Mouse (Mus musculus) MEL (cell line): ENCODE measurements around the gene Gdpd3. TPM values are rescaled to one million over a fixed set of nuclear protein-coding genes. Genes with fewer than 3 reads are reported as not detected.

Experiments used
- DNase-seq: peaks from one replicate; pipeline ENCODE4 v3.0.0; 2011; ENCODE audit warnings: low read depth, low spot score
- H3K27ac ChIP-seq: 2 replicates; pipeline ENCODE4 v1.5.1; 2012; ENCODE audit warnings: low read depth, mild to moderate bottlenecking, control low read depth, low read length, moderate library complexity; ENCODE audit not compliant: control insufficient read depth
- H3K27me3 ChIP-seq, 2 experiments: fragments of 150-350 bp in 1 of 2; sonication (generic) in 1 of 2; 2 replicates each; pipeline ENCODE4 v1.6.1; 2012; ENCODE audit warnings: low read length in 2 of 2, mild to moderate bottlenecking in 2 of 2, improper control_type of control experiment in 1 of 2, moderate library complexity in 1 of 2; ENCODE audit not compliant: insufficient read depth in 2 of 2, control insufficient read depth in 1 of 2
- H3K36me3 ChIP-seq, 2 experiments: 2 replicates each; pipeline ENCODE4 v1.6.1; 2012 to 2014; ENCODE audit warnings: low read length in 2 of 2, improper control_type of control experiment in 1 of 2, inconsistent platforms in 1 of 2, mild to moderate bottlenecking in 1 of 2; ENCODE audit not compliant: insufficient read depth in 2 of 2, control insufficient read depth in 1 of 2
- H3K4me1 ChIP-seq, 2 experiments: fragments of 150-350 bp in 1 of 2; sonication (generic) in 1 of 2; 2 replicates each; pipeline ENCODE4 v1.6.1; 2012; ENCODE audit warnings: low read length in 2 of 2, improper control_type of control experiment in 1 of 2, mild to moderate bottlenecking in 1 of 2; ENCODE audit not compliant: insufficient read depth in 2 of 2, control insufficient read depth in 1 of 2
- H3K4me3 ChIP-seq, 2 experiments: fragments of 150-350 bp in 1 of 2; sonication (generic) in 1 of 2; 2 replicates each; pipeline ENCODE4 v1.5.1; 2012; ENCODE audit warnings: low read depth in 2 of 2, low read length in 2 of 2, mild to moderate bottlenecking in 2 of 2, moderate library complexity in 2 of 2, control low read depth in 1 of 2, improper control_type of control experiment in 1 of 2; ENCODE audit not compliant: control insufficient read depth in 1 of 2, insufficient read depth in 1 of 2
- H3K79me2 ChIP-seq: 2 replicates; pipeline ENCODE4 v1.6.1; 2012; ENCODE audit warnings: mild to moderate bottlenecking, low read length, moderate library complexity; ENCODE audit not compliant: control insufficient read depth, poor library complexity, insufficient read depth
- H3K9ac ChIP-seq: 2 replicates; pipeline ENCODE4 v1.6.1; 2012; ENCODE audit warnings: low read depth, mild to moderate bottlenecking, control low read depth, low read length, moderate library complexity; ENCODE audit not compliant: control insufficient read depth, poor library complexity, severe bottlenecking
- H3K9me3 ChIP-seq: fragments of 150-350 bp; sonication (generic); replicated peaks from 2 replicates; pipeline ENCODE4 v1.6.1; 2012; ENCODE audit warnings: mild to moderate bottlenecking, low read length, improper control_type of control experiment, moderate library complexity; ENCODE audit not compliant: insufficient read depth
- CHD2 ChIP-seq: IDR thresholded peaks from 2 replicates; pipeline ENCODE4 v1.6.1; 2011; ENCODE audit warnings: low read length, improper control_type of control experiment
- E2F4 ChIP-seq: IDR thresholded peaks from 2 replicates; pipeline ENCODE4 v1.6.1; 2011; ENCODE audit warnings: low read depth, low read length, improper control_type of control experiment, borderline replicate concordance
- ELF1 ChIP-seq: IDR thresholded peaks from 2 replicates; pipeline ENCODE4 v1.6.1; 2014; ENCODE audit warnings: low read depth, mild to moderate bottlenecking, inconsistent platforms, low read length, improper control_type of control experiment, moderate library complexity
- GATA1 ChIP-seq: IDR thresholded peaks from 2 replicates; pipeline ENCODE4 v1.6.1; 2011; ENCODE audit warnings: low read depth, low read length, improper control_type of control experiment
- HCFC1 ChIP-seq: IDR thresholded peaks from 2 replicates; pipeline ENCODE4 v1.6.1; 2012; ENCODE audit warnings: low read depth, mild to moderate bottlenecking, inconsistent platforms, low read length, improper control_type of control experiment, moderate library complexity
- JUND ChIP-seq: IDR thresholded peaks from 2 replicates; pipeline ENCODE4 v1.6.1; 2011; ENCODE audit warnings: low read depth, mild to moderate bottlenecking, improper control_type of control experiment, low read length
- KAT2A ChIP-seq: conservative IDR thresholded peaks from 2 replicates; pipeline ENCODE4 v1.6.1; 2012; ENCODE audit warnings: low read depth, low read length, improper control_type of control experiment, inconsistent platforms
- MAX ChIP-seq: IDR thresholded peaks from 2 replicates; pipeline ENCODE4 v1.6.1; 2011; ENCODE audit warnings: low read length, improper control_type of control experiment
- MXI1 ChIP-seq: IDR thresholded peaks from 2 replicates; pipeline ENCODE4 v1.6.1; 2011; ENCODE audit warnings: mild to moderate bottlenecking, low read depth, low read length, improper control_type of control experiment
- MYB ChIP-seq: IDR thresholded peaks from 2 replicates; pipeline ENCODE4 v1.6.1; 2011; ENCODE audit warnings: mild to moderate bottlenecking, low read depth, low read length, improper control_type of control experiment
- MYC ChIP-seq: IDR thresholded peaks from 2 replicates; pipeline ENCODE4 v1.6.1; 2011; ENCODE audit warnings: low read depth, mild to moderate bottlenecking, low read length, improper control_type of control experiment, moderate library complexity
- POLR2AphosphoS5 ChIP-seq: IDR thresholded peaks from 2 replicates; pipeline ENCODE4 v1.6.1; 2012; ENCODE audit warnings: low read depth, borderline replicate concordance, mild to moderate bottlenecking, inconsistent platforms, low read length, moderate library complexity, mixed read lengths
- TCF12 ChIP-seq: IDR thresholded peaks from 2 replicates; pipeline ENCODE4 v1.6.1; 2014; ENCODE audit warnings: low read depth, mild to moderate bottlenecking, inconsistent platforms, low read length, improper control_type of control experiment, moderate library complexity
- USF2 ChIP-seq, 2 experiments: IDR thresholded peaks; 2 replicates each; pipeline ENCODE4 v1.6.1; 2011 to 2012; ENCODE audit warnings: improper control_type of control experiment in 2 of 2, low read length in 2 of 2, borderline replicate concordance in 1 of 2, inconsistent platforms in 1 of 2, low read depth in 1 of 2, mild to moderate bottlenecking in 1 of 2; ENCODE audit not compliant: insufficient read depth in 1 of 2
- ZMIZ1 ChIP-seq: IDR thresholded peaks from 2 replicates; pipeline ENCODE4 v1.6.1; 2012; ENCODE audit warnings: low read depth, mild to moderate bottlenecking, inconsistent platforms, low read length, improper control_type of control experiment, moderate library complexity
- ZNF384 ChIP-seq: IDR thresholded peaks from 2 replicates; pipeline ENCODE4 v1.6.1; 2012; ENCODE audit warnings: low read depth, mild to moderate bottlenecking, inconsistent platforms, low read length, improper control_type of control experiment
- polyA plus RNA-seq, 2 experiments: library from polyadenylated mRNA; stranded (reverse) in 1 of 2; unstranded in 1 of 2; fragments of >175 nt in 1 of 2; fragments of >200 nt in 1 of 2; gene quantifications; 2 replicates each; pipeline versions ENCODE4 v1.2.1 to v1.2.4; 2012; ENCODE audit warnings: low replicate concordance in 2 of 2, low read depth in 1 of 2; ENCODE audit not compliant: insufficient read length in 2 of 2, insufficient read depth in 1 of 2, missing spikeins in 1 of 2
- total RNA-seq: library from RNA; depleted of rRNA; stranded (reverse); fragments of 300-350 nt; gene quantifications from 2 replicates; pipeline ENCODE4 v1.2.3, GENCODE M21; 2012

Gene Gdpd3
- total and polyA plus RNA-seq, 3 experiments: 12.7 to 13.0 TPM; not detected in 1

DNA sequence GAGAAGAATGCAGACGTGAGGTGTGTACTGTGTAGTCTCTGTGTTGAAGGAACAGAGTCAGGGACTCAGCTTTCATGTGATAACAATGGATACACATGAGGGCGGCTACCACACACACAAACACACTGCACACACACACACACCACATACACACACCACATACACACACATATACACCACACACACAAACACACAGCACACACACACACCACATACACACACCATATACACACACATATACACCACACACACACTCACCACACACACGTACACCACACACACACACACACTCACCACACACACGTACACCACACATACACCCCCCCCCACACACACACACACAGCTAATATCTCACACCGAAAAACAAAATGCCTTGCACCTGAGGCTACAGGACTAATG, 24.7 kb upstream of the Gdpd3 start:
- peak; percentile 30; the same call in 1 of the 2 replicates for TF ChIP-seq POLR2AphosphoS5
- no peak for TF ChIP-seq CHD2
- Histone ChIP-seq H3K9ac (no peak overlapping the region), H3K4me1 (no peaks in the 10 kb centered on the region), H3K9me3 (no peaks in the 10 kb centered on the region), H3K79me2 (no peaks in the 10 kb centered on the region), H3K4me3 (no peak overlapping the region), H3K36me3 (no peaks in the 10 kb centered on the region), H3K27me3 (no peaks in the 10 kb centered on the region; a peak in 1 of 4 replicates), H3K27ac (no peak overlapping the region)
- DNase-seq: no peak

DNA sequence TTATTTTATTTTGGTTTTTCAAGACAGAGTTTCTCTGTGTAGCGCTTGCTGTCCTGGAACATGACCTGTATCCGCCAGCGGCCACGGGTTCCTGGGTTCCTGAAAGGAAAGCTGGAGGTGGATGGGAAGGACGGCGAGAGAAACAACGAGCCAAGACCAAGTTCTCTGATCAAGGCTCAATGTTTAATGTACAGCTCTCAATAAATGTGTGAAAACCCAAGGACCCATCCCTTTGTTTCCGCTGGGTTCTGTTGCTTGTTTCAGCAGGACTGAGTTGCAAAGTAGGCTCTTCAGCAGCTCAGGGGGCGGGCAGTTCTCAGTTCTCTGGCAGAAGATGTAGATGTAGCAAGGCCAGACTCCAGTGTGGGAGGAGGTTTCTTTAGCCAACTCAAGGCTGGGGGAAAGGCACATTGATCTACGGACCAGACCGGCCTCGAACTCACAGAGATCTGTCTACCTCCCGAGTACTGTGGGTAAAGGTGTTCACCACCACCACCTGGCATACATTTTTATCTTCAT, 24.1 kb upstream of the Gdpd3 start:
- no peaks in the 10 kb centered on the region; a peak in 1 of 4 replicates for H3K27me3 ChIP-seq
- no peak for TF ChIP-seq MYB
- TF ChIP-seq KAT2A: no peak
- TF ChIP-seq HCFC1: no peak
- TF ChIP-seq JUND: no peak
- no peak for TF ChIP-seq ZMIZ1
- no peak for TF ChIP-seq MXI1
- no peak for TF ChIP-seq USF2 (IDR thresholded peaks at IDR 0.05; ENCODE audit: borderline replicate concordance in 1 of 2, insufficient read depth in 1 of 2, low read depth in 1 of 2, low read length in 2 of 2)
- TF ChIP-seq TCF12: no peak
- TF ChIP-seq ZNF384: no peak
- TF ChIP-seq, all 39 proteins: peak for 0
- DNase-seq: no peak
- Histone ChIP-seq H3K9me3 (no peaks in the 10 kb centered on the region), H3K79me2 (no peaks in the 10 kb centered on the region), H3K36me3 (no peaks in the 10 kb centered on the region), H3K4me3 (no peak overlapping the region), H3K27ac (no peak overlapping the region), H3K4me1 (no peaks in the 10 kb centered on the region), H3K9ac (no peak overlapping the region)

DNA sequence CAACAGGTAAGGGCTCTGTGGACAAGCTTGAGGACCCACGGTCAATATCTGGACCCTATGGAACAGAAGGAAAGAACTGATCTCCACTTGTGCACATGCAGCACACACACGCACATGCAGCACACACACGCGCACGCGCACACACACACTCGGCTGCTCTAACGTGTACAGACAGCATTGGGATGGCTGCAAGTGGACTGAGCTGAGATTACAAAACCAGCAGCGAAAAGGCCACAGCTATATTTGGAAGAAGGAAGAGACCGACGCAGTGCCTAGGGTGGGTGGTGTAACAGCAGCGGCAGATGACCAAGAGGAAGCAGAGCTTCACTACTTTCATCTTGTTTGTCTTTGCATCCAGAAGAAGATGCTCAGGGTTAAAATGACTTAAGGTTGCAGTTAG, 20.1 kb upstream of the Gdpd3 start:
- Histone ChIP-seq H3K4me1 (no peaks in the 10 kb centered on the region), H3K27ac (no peak overlapping the region), H3K4me3 (no peak overlapping the region), H3K9ac (no peak overlapping the region), H3K27me3 (peaks cover 0 to 2% of the 10 kb centered on the region in 2 experiments; a peak in 1 of 4 replicates), H3K9me3 (no peaks in the 10 kb centered on the region), H3K36me3 (no peaks in the 10 kb centered on the region), H3K79me2 (no peaks in the 10 kb centered on the region)
- no peak for TF ChIP-seq MYC
- TF ChIP-seq MAX: no peak
- TF ChIP-seq POLR2AphosphoS5: no peak
- no peak for TF ChIP-seq MXI1
- no peak for TF ChIP-seq GATA1
- no peak for TF ChIP-seq ELF1
- TF ChIP-seq JUND: no peak
- TF ChIP-seq CHD2: no peak
- no peak for TF ChIP-seq E2F4
- no peak for DNase-seq
